Mouse (Mus musculus) neural tube, embryonic 11.5 days (tissue): ENCODE measurements around the gene Gm8369. TPM values are rescaled to one million over a fixed set of nuclear protein-coding genes. Genes with fewer than 3 reads are reported as not detected.
"Not testable (repeated sequence)": the region's sequence is repeated elsewhere in the genome, so short reads cannot be mapped to it uniquely, and the experiment has no call there.

Source experiments
- ATAC-seq: fragments of 200-750 bp; cut with Nextera tagmentation; 2 replicates; pipeline ENCODE4 v1.8.0; 2017; ENCODE audit warnings: moderate number of reproducible peaks, mild to moderate bottlenecking, moderate TSS enrichment, moderate library complexity; ENCODE audit not compliant: insufficient read depth, low FRiP score, low TSS enrichment
- DNase-seq: peaks from one replicate; pipeline ENCODE4 v3.0.0-alpha.2; 2015; ENCODE audit warnings: low spot score
- H3K27ac ChIP-seq: fragments of 300-500 bp; sonication (generic); 2 replicates; pipeline ENCODE4 v1.5.1; 2014; ENCODE audit warnings: low read depth, mild to moderate bottlenecking, low read length
- H3K27me3 ChIP-seq: fragments of 300-500 bp; sonication (generic); 2 replicates; pipeline ENCODE4 v1.6.1; 2014; ENCODE audit warnings: mild to moderate bottlenecking, low read length, mixed read lengths; ENCODE audit not compliant: control insufficient read depth, insufficient read depth
- H3K36me3 ChIP-seq: fragments of 300-500 bp; sonication (generic); 2 replicates; pipeline ENCODE4 v1.6.1; 2014; ENCODE audit warnings: mild to moderate bottlenecking, low read length, moderate library complexity, mixed read lengths; ENCODE audit not compliant: control insufficient read depth, insufficient read depth
- H3K4me1 ChIP-seq: fragments of 300-500 bp; sonication (generic); 2 replicates; pipeline ENCODE4 v1.6.1; 2014; ENCODE audit warnings: low read length, mixed read lengths; ENCODE audit not compliant: control insufficient read depth, insufficient read depth
- H3K4me2 ChIP-seq: fragments of 300-500 bp; sonication (generic); 2 replicates; pipeline ENCODE4 v1.6.1; 2014; ENCODE audit warnings: low read depth, mild to moderate bottlenecking, moderate library complexity
- H3K4me3 ChIP-seq: fragments of 300-500 bp; sonication (generic); 2 replicates; pipeline ENCODE4 v1.5.1; 2014; ENCODE audit warnings: low read depth, low read length
- H3K9ac ChIP-seq: fragments of 300-500 bp; sonication (generic); 2 replicates; pipeline ENCODE4 v1.6.1; 2014; ENCODE audit warnings: mild to moderate bottlenecking, low read length
- H3K9me3 ChIP-seq: fragments of 300-500 bp; sonication (generic); 2 replicates; pipeline ENCODE4 v1.6.1; 2016; ENCODE audit warnings: low read length; ENCODE audit not compliant: control insufficient read depth
- WGBS: fragments of 180-500 bp; shearing (Covaris S2); extraction: QIAGEN DNeasy Blood & Tissue Kit; methylation state at CpG from one replicate; pipeline ENCODE4 v1.1.7; 2014; 5-methylcytosine and 5-hydroxymethylcytosine counted together
- polyA plus RNA-seq: library from polyadenylated mRNA; unstranded; fragments of >200 nt; fragmentation: Nextera tagmentation; extraction: Ambion mirVana; gene quantifications from 2 replicates; pipeline ENCODE4 v1.2.1, GENCODE M21; 2014

The Gm8369 gene
- polyA plus RNA-seq, 1 experiment from 2014 or later: not detected

DNA sequence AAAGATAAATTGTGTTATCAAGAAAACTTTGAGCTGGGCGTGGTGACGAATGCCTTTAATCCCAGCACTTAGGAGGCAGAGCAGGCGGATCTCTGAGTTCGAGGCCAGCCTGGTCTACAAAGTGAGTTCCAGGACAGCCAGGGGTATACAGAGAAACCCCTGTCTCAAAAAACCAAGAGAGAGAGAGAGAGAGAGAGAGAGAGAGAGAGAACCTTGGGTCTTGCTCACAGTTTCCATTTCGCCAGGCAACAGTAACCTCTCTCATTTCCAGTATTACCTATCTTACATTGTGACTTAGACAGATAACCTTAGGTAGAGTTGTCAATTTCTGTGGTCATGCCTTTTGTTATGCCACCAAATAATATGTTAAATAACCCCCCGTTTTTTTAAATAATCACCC is 10.6 kb downstream of the Gm8369 start:
- H3K9ac ChIP-seq: no peak overlapping the region
- ATAC-seq (no peak), DNase-seq (no peak)
- no peaks in the 10 kb centered on the region for H3K36me3 ChIP-seq
- H3K27ac ChIP-seq: no peak overlapping the region
- no peak overlapping the region for H3K4me2 ChIP-seq
- no peaks in the 10 kb centered on the region for H3K9me3 ChIP-seq
- WGBS: 88% methylated on average over 6 of the region's 6 CpGs
- no peaks in the 10 kb centered on the region for H3K27me3 ChIP-seq
- no peak overlapping the region for H3K4me3 ChIP-seq
- H3K4me1 ChIP-seq: no peaks in the 10 kb centered on the region

- not testable (repeated sequence) for H3K27ac ChIP-seq, ATAC-seq, H3K4me1 ChIP-seq, H3K4me3 ChIP-seq, H3K36me3 ChIP-seq, H3K27me3 ChIP-seq, H3K9me3 ChIP-seq, H3K4me2 ChIP-seq, DNase-seq, H3K9ac ChIP-seq
- WGBS: 79% methylated on average over 1 of the region's 1 CpGs
These were observed 11.6 kb downstream of the Gm8369 start for GRCm38 (mm10) chr19:11497300-11497699.

- no peak overlapping the region for H3K4me2 ChIP-seq
- H3K9ac ChIP-seq: no peak overlapping the region
- no peaks in the 10 kb centered on the region for H3K4me1 ChIP-seq
- no peaks in the 10 kb centered on the region for H3K27me3 ChIP-seq
- ATAC-seq (no peak), DNase-seq (no peak)
- no peaks in the 10 kb centered on the region for H3K9me3 ChIP-seq
- H3K36me3 ChIP-seq: no peaks in the 10 kb centered on the region
- 93% methylated on average over 1 of the region's 1 CpGs for WGBS
- H3K27ac ChIP-seq: no peak overlapping the region
- H3K4me3 ChIP-seq: no peak overlapping the region
These were observed 15.1 kb downstream of the Gm8369 start for GRCm38 (mm10) chr19:11500796-11501195.

DNA sequence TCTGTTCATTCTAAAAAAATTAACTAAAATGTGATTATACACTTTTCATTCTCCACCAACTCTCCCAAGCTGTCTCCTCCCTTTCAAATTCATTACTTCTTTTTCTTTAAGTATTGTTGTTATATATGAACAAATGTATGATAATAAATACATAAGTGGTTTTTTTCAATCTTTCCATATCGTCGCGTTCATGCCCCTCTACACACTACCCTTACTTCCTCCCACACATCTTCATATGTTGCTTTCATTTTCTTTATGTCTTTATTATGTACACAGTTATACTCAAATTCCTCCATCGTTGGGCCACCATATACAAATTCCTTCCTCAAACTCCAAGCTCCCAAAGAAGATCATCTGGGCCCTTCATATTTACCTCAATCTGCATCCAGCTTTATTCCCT is 15.6 kb downstream of the Gm8369 start:
- no peaks in the 10 kb centered on the region for H3K9me3 ChIP-seq
- no peaks in the 10 kb centered on the region for H3K36me3 ChIP-seq
- no peaks in the 10 kb centered on the region for H3K4me1 ChIP-seq
- WGBS: 84% methylated on average over 4 of the region's 4 CpGs
- no peak overlapping the region for H3K27ac ChIP-seq
- H3K4me3 ChIP-seq: no peak overlapping the region
- no peak for ATAC-seq
- no peak for DNase-seq
- no peaks in the 10 kb centered on the region for H3K27me3 ChIP-seq
- no peak overlapping the region for H3K9ac ChIP-seq
- H3K4me2 ChIP-seq: no peak overlapping the region

DNA sequence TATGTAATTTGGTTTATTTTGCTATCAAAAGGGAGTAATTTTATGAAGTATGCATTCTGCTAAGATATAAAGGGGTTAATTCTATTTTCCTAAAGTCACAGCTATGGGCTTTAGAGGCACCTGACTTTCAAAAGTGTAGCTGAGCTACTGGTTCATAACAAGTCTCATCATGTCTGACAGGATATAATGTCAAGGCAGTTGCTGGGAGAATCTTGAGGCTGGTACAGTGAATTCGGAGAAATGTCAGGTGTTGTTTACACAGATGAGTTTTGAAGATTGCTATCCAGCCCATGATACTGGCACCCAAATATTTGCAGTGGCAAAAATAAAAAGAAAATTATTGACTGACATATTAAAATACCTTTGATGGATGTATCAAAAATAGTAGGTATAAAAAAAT is 19.1 kb downstream of the Gm8369 start:
- Histone ChIP-seq H3K4me1 (no peaks in the 10 kb centered on the region), H3K36me3 (no peaks in the 10 kb centered on the region), H3K27ac (no peak overlapping the region), H3K9ac (no peak overlapping the region), H3K9me3 (no peaks in the 10 kb centered on the region), H3K4me2 (no peak overlapping the region), H3K4me3 (no peak overlapping the region), H3K27me3 (no peaks in the 10 kb centered on the region)
- ATAC-seq: no peak
- no peak for DNase-seq
- WGBS: 93% methylated on average over 1 of the region's 1 CpGs

- Histone ChIP-seq H3K9me3 (no peaks in the 10 kb centered on the region), H3K9ac (no peak overlapping the region), H3K27me3 (no peaks in the 10 kb centered on the region), H3K4me3 (no peak overlapping the region), H3K4me1 (no peaks in the 10 kb centered on the region), H3K27ac (no peak overlapping the region), H3K4me2 (no peak overlapping the region), H3K36me3 (no peaks in the 10 kb centered on the region)
- DNase-seq (no peak), ATAC-seq (no peak)
- WGBS: 74% methylated on average over 1 of the region's 1 CpGs
These were observed 27.7 kb downstream of the Gm8369 start for GRCm38 (mm10) chr19:11513458-11513857.

- Histone ChIP-seq H3K27ac (no peak within 1 kb of the TSS), H3K4me3 (no peak within 1 kb of the TSS), H3K27me3 (no peaks in the 10 kb centered on the region), H3K9me3 (no peaks in the 10 kb centered on the region), H3K4me2 (no peak within 1 kb of the TSS), H3K36me3 (no peaks in the 10 kb centered on the region), H3K4me1 (no peaks in the 10 kb centered on the region), H3K9ac (no peak within 1 kb of the TSS)
- DNase-seq (no peak), ATAC-seq (no peak)
These were observed 30.5 kb downstream of the Gm8369 start, which contains the start of gene Ms4a6b for GRCm38 (mm10) chr19:11516246-11516645. TSS of gene Ms4a6b (plus strand) at chr19:11516512.

GRCm38 (mm10) chr19:11516845-11517244 is 31.1 kb downstream of the Gm8369 start:
- Histone ChIP-seq H3K4me2 (no peak overlapping the region), H3K4me3 (no peak overlapping the region), H3K36me3 (no peaks in the 10 kb centered on the region), H3K9me3 (no peaks in the 10 kb centered on the region), H3K9ac (no peak overlapping the region), H3K27ac (no peak overlapping the region), H3K27me3 (no peaks in the 10 kb centered on the region), H3K4me1 (no peaks in the 10 kb centered on the region)
- ATAC-seq (no peak), DNase-seq (no peak)
- 74% methylated on average over 4 of the region's 4 CpGs for WGBS

GRCm38 (mm10) chr19:11517373-11517772 is 31.6 kb downstream of the Gm8369 start:
- DNase-seq, ATAC-seq, H3K36me3 ChIP-seq, H3K4me1 ChIP-seq, H3K27ac ChIP-seq, H3K27me3 ChIP-seq, H3K9ac ChIP-seq, H3K9me3 ChIP-seq, H3K4me3 ChIP-seq, H3K4me2 ChIP-seq: not testable (repeated sequence)
- WGBS: 55% methylated on average over 1 of the region's 1 CpGs
